Mouse (Mus musculus) MEL (cell line): ENCODE measurements around the gene Frmd5.

ENCODE experiments used
- CTCF ChIP-seq, 3 experiments: IDR thresholded peaks in 2 of 3; conservative IDR thresholded peaks in 1 of 3; 2 replicates each; pipeline ENCODE4 v1.5.1; 2011 to 2012; ENCODE audit warnings: low read length in 3 of 3, low read depth in 2 of 3, mild to moderate bottlenecking in 2 of 3, improper control_type of control experiment in 1 of 3, inconsistent platforms in 1 of 3, mixed read lengths in 1 of 3, moderate library complexity in 1 of 3; ENCODE audit not compliant: control insufficient read depth in 1 of 3, insufficient read depth in 1 of 3, poor library complexity in 1 of 3, severe bottlenecking in 1 of 3
- E2F4 ChIP-seq: IDR thresholded peaks from 2 replicates; pipeline ENCODE4 v1.6.1; 2011; ENCODE audit warnings: low read depth, low read length, improper control_type of control experiment, borderline replicate concordance
- GATA1 ChIP-seq: IDR thresholded peaks from 2 replicates; pipeline ENCODE4 v1.6.1; 2011; ENCODE audit warnings: low read depth, low read length, improper control_type of control experiment
- HCFC1 ChIP-seq: IDR thresholded peaks from 2 replicates; pipeline ENCODE4 v1.6.1; 2012; ENCODE audit warnings: low read depth, mild to moderate bottlenecking, inconsistent platforms, low read length, improper control_type of control experiment, moderate library complexity
- JUND ChIP-seq: IDR thresholded peaks from 2 replicates; pipeline ENCODE4 v1.6.1; 2011; ENCODE audit warnings: low read depth, mild to moderate bottlenecking, improper control_type of control experiment, low read length
- KAT2A ChIP-seq: conservative IDR thresholded peaks from 2 replicates; pipeline ENCODE4 v1.6.1; 2012; ENCODE audit warnings: low read depth, low read length, improper control_type of control experiment, inconsistent platforms
- MXI1 ChIP-seq: IDR thresholded peaks from 2 replicates; pipeline ENCODE4 v1.6.1; 2011; ENCODE audit warnings: mild to moderate bottlenecking, low read depth, low read length, improper control_type of control experiment
- MYB ChIP-seq: IDR thresholded peaks from 2 replicates; pipeline ENCODE4 v1.6.1; 2011; ENCODE audit warnings: mild to moderate bottlenecking, low read depth, low read length, improper control_type of control experiment
- MYC ChIP-seq: IDR thresholded peaks from 2 replicates; pipeline ENCODE4 v1.6.1; 2011; ENCODE audit warnings: low read depth, mild to moderate bottlenecking, low read length, improper control_type of control experiment, moderate library complexity
- POLR2A ChIP-seq, 2 experiments: IDR thresholded peaks; 2 replicates each; pipeline ENCODE4 v1.6.1; 2011 to 2012; ENCODE audit warnings: low read length in 2 of 2, mild to moderate bottlenecking in 2 of 2, control low read depth in 1 of 2, improper control_type of control experiment in 1 of 2, low read depth in 1 of 2, moderate library complexity in 1 of 2; ENCODE audit not compliant: control insufficient read depth in 1 of 2, insufficient read depth in 1 of 2, poor library complexity in 1 of 2
- RCOR1 ChIP-seq: IDR thresholded peaks from 2 replicates; pipeline ENCODE4 v1.6.1; 2012; ENCODE audit warnings: low read depth, mild to moderate bottlenecking, inconsistent platforms, low read length, improper control_type of control experiment
- USF1 ChIP-seq: IDR thresholded peaks from 2 replicates; pipeline ENCODE4 v1.6.1; 2014; ENCODE audit warnings: low read depth, mild to moderate bottlenecking, inconsistent platforms, low read length, improper control_type of control experiment, moderate library complexity

DNA sequence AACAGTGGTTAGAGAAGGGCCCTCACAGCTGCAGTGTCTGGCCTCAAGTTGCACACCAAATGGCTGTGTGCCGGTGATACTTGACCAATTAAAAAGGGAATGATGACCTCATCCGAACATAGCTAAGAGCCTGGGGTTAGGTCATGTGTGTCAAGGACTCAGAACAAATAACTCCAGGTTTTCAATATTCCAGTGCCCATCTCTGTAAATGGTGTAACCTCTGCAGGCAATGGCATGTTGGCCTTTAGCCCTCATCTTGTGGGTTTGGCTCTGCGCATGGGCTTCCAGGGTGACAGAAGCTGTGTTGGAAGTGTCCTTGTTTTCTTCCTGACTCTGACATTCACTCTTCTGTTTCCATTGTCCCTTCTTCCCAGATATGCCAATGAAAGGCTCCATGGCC lies 131.8 kb downstream of the Frmd5 start:
- TF ChIP-seq E2F4 = no peak
- no peak for TF ChIP-seq POLR2A (IDR thresholded peaks at IDR 0.05; ENCODE audit: control insufficient read depth in 1 of 2, insufficient read depth in 1 of 2, low read depth in 1 of 2, low read length in 2 of 2, poor library complexity in 1 of 2)
- TF ChIP-seq JUND = no peak
- TF ChIP-seq MYB = no peak
- TF ChIP-seq HCFC1 = no peak
- no peak for TF ChIP-seq GATA1
- no peak for TF ChIP-seq MXI1
- no peak for TF ChIP-seq KAT2A
- TF ChIP-seq RCOR1 = no peak
- no peak for TF ChIP-seq USF1
- no peak for TF ChIP-seq CTCF (IDR thresholded peaks at IDR 0.05 in 2 of 3, conservative IDR thresholded peaks at IDR 0.05 in 1 of 3; ENCODE audit: control insufficient read depth in 1 of 3, insufficient read depth in 1 of 3, low read depth in 2 of 3, low read length in 3 of 3, poor library complexity in 1 of 3, severe bottlenecking in 1 of 3)
- no peak for TF ChIP-seq MYC
